Mouse (Mus musculus) kidney, embryonic 15.5 days (tissue): ENCODE measurements at regions not wholly inside any gene's neighbourhood (a gene's known extent, or its start where the extent isn't known, plus 50 kb on each side); places are given as distances from the start of the nearest gene placed in this dataset.

Experiments used
- ATAC-seq: fragments of 200-750 bp; cut with Nextera tagmentation; replicated peaks from 2 replicates; pipeline ENCODE4 v1.8.0; 2017; ENCODE audit warnings: moderate TSS enrichment; ENCODE audit not compliant: low FRiP score
- H3K27ac ChIP-seq: fragments of 300-500 bp; sonication (generic); 2 replicates; pipeline ENCODE4 v1.5.1; 2015; ENCODE audit warnings: mild to moderate bottlenecking, inconsistent platforms
- H3K27me3 ChIP-seq: fragments of 300-500 bp; sonication (generic); 2 replicates; pipeline ENCODE4 v1.6.1; 2015; ENCODE audit warnings: inconsistent platforms
- H3K36me3 ChIP-seq: fragments of 300-500 bp; sonication (generic); 2 replicates; pipeline ENCODE4 v1.6.1; 2015; ENCODE audit warnings: inconsistent platforms
- H3K4me1 ChIP-seq: fragments of 300-500 bp; sonication (generic); 2 replicates; pipeline ENCODE4 v1.6.1; 2015; ENCODE audit warnings: inconsistent platforms
- H3K4me2 ChIP-seq: fragments of 300-500 bp; sonication (generic); 2 replicates; pipeline ENCODE4 v1.6.1; 2015; ENCODE audit warnings: moderate library complexity, mild to moderate bottlenecking, inconsistent platforms
- H3K4me3 ChIP-seq: fragments of 300-500 bp; sonication (generic); replicated peaks from 2 replicates; pipeline ENCODE4 v1.5.1; 2015; ENCODE audit warnings: mild to moderate bottlenecking, inconsistent platforms
- H3K9ac ChIP-seq: fragments of 300-500 bp; sonication (generic); 2 replicates; pipeline ENCODE4 v1.6.1; 2015; ENCODE audit warnings: mild to moderate bottlenecking, inconsistent platforms
- H3K9me3 ChIP-seq: fragments of 300-500 bp; sonication (generic); replicated peaks from 2 replicates; pipeline ENCODE4 v1.6.1; 2016; ENCODE audit warnings: inconsistent platforms
- WGBS: fragments of 180-500 bp; shearing (Covaris S2); methylation state at CpG from one replicate; pipeline ENCODE4 v1.1.7; 2015; ENCODE audit warnings: mixed read lengths; 5-methylcytosine and 5-hydroxymethylcytosine counted together

DNA sequence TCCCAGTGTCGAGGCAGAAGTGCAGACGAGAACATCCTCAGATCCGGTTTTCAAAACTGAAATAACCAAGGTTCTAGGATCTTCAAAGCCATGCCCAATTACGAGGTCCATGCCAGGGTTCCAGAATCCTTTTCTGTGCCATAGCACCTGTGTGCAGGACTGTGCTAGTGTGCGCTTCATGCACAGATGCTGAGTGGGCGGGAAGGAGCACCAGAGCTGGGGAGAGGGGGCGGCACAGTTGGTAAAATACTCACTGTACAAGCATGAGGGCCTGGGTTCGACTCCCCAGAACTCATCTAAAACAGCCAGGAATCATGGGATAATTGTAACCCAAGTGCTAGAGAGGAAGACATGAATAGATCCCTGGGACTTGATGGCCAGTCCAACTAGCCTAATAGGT, 108.4 kb upstream of the Dio3 start:
- H3K9me3 ChIP-seq, result no peaks in the 10 kb centered on the region
- no peak overlapping the region for H3K4me2 ChIP-seq
- no peak overlapping the region for H3K9ac ChIP-seq
- WGBS, result 88% methylated on average over 8 of the region's 8 CpGs
- no peak for ATAC-seq
- H3K36me3 ChIP-seq, result no peaks in the 10 kb centered on the region
- no peak overlapping the region for H3K27ac ChIP-seq
- 0 out of 2 replicates have a peak, but pooled peaks cover 6% of the 10 kb centered on the region for H3K4me1 ChIP-seq
- no peak overlapping the region for H3K4me3 ChIP-seq
- H3K27me3 ChIP-seq, result no peaks in the 10 kb centered on the region

DNA sequence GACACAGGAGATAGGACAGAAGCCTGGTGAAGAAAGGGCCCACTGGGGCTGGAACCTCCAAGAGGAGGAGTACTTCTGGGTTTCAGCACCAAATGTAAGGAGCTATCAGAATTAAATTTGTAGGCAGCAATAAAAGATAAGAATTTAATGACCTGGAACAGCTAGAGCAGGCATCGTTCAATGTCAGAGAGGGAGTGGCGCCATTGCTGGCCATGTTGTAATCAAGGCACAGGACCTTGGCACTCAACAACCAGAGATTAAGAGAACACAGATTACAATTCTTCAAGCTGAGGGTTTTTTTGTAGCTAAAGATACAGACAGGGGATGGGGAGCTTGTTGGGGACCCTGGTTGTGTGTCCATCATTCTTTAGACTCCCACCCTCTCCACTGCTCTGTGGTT, 101.0 kb upstream of the Dio3 start:
- Histone ChIP-seq H3K9ac (no peak overlapping the region), H3K9me3 (no peaks in the 10 kb centered on the region; the same call in 1 of the 2 replicates), H3K36me3 (no peaks in the 10 kb centered on the region), H3K4me2 (no peak overlapping the region), H3K4me1 (no peaks in the 10 kb centered on the region), H3K27ac (no peak overlapping the region), H3K27me3 (no peaks in the 10 kb centered on the region), H3K4me3 (no peak overlapping the region)
- WGBS, result 65% methylated on average over 2 of the region's 2 CpGs
- ATAC-seq, result no peak

DNA sequence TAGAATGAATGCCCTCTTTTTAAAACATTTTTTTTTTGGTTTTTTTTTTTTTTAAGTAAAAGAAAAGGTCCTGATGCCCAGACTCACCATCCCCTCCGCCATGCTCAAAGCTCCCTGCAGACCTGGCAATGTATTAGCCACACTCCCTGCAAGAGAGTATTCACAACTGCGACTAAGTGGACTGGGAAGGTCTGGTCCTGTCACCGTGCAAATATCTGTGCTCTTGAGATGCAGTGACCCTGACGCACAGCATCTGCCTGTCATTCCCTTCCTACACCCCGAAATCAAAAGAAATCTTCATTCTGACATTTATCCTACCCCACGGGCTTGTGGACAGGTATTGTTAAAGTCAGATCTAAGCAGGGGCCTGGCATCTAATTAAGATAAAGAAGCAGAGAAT, 95.4 kb upstream of the Dio3 start:
- Histone ChIP-seq H3K36me3 (no peaks in the 10 kb centered on the region), H3K27me3 (peaks cover 50% of the 10 kb centered on the region), H3K9me3 (no peaks in the 10 kb centered on the region; the same call in 1 of the 2 replicates), H3K4me3 (no peak overlapping the region), H3K9ac (no peak overlapping the region), H3K4me1 (peaks cover 15% of the 10 kb centered on the region), H3K27ac (no peak overlapping the region), H3K4me2 (no peak overlapping the region)
- WGBS, result 71% methylated on average over 6 of the region's 6 CpGs
- ATAC-seq, result no peak

DNA sequence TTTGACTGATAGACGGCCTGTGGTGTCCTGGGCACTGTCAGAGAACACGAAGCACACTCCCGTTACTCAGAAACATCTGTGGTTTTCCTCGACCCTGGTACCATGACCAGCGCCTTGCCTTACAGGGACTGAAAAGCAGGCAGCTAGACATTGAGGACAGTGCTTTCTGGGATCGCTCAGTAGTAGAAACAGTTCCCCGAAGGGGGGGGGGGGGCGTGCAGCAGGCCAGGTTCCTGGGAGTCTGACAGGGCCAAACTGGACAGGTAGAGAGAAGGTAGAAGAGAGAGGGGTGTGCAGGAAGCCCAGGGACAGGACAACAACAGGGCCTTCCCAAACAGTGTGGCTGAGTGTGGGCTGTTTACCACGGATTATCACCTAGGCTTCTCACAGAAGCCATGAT, 93.5 kb upstream of the Dio3 start:
- no peak overlapping the region for H3K4me3 ChIP-seq
- H3K9ac ChIP-seq, result no peak overlapping the region
- H3K9me3 ChIP-seq, result no peaks in the 10 kb centered on the region
- H3K4me1 ChIP-seq, result peaks cover 25% of the 10 kb centered on the region
- H3K27me3 ChIP-seq, result peaks cover 66% of the 10 kb centered on the region
- H3K27ac ChIP-seq, result no peak overlapping the region
- no peak for ATAC-seq
- no peaks in the 10 kb centered on the region for H3K36me3 ChIP-seq
- WGBS, result 55% methylated on average over 9 of the region's 9 CpGs
- no peak overlapping the region for H3K4me2 ChIP-seq

DNA sequence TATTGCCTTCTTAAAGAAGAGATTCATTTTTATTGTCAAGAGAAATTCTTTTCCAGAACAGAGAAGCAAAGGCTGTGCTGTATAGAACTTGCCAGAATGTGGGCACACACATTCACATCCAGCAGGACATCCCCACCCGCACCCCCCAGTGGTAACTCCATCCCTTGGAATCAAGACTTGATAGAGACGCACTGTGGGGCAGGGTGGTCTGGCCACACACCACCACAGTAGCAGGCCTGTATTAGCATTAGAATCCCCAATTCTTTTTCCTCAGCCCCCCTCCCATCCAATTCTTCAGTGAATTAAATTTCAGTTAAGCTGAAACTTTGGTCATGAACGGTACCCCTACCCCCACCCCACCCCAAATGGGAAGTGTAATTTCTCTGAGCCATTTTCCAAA, 92.5 kb upstream of the Dio3 start:
- Histone ChIP-seq H3K36me3 (no peaks in the 10 kb centered on the region), H3K27me3 (peaks cover 76% of the 10 kb centered on the region), H3K4me3 (no peak overlapping the region), H3K9me3 (no peaks in the 10 kb centered on the region), H3K4me2 (no peak overlapping the region), H3K27ac (no peak overlapping the region), H3K4me1 (peaks cover 25% of the 10 kb centered on the region), H3K9ac (no peak overlapping the region)
- ATAC-seq, result no peak
- 45% methylated on average over 3 of the region's 3 CpGs for WGBS

DNA sequence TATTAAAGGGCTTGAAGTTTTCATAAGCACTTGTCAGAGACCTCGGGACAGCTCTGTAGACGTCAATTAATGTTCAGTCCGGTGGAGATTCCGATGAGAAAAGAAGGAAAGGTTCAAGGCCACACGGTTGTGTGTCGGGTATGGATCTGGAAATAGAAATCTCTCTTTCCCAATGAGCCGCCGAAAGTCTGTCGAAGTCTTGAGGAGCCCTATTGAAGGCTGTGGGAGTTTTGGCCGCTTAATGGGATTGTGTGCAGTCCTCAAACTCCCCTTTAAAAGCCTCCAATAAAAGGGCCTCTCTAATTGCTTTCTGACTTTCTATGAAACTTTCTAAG, 92.0 kb upstream of the Dio3 start:
- H3K9me3 ChIP-seq, result no peaks in the 10 kb centered on the region
- no peak overlapping the region for H3K27ac ChIP-seq
- H3K4me2 ChIP-seq, result no peak overlapping the region
- H3K9ac ChIP-seq, result no peak overlapping the region
- WGBS, result 18% methylated on average over 10 of the region's 10 CpGs
- H3K4me3 ChIP-seq, result no peak overlapping the region
- peaks cover 81% of the 10 kb centered on the region for H3K27me3 ChIP-seq
- no peaks in the 10 kb centered on the region for H3K36me3 ChIP-seq
- peaks cover 25% of the 10 kb centered on the region for H3K4me1 ChIP-seq
- ATAC-seq, result no peak

DNA sequence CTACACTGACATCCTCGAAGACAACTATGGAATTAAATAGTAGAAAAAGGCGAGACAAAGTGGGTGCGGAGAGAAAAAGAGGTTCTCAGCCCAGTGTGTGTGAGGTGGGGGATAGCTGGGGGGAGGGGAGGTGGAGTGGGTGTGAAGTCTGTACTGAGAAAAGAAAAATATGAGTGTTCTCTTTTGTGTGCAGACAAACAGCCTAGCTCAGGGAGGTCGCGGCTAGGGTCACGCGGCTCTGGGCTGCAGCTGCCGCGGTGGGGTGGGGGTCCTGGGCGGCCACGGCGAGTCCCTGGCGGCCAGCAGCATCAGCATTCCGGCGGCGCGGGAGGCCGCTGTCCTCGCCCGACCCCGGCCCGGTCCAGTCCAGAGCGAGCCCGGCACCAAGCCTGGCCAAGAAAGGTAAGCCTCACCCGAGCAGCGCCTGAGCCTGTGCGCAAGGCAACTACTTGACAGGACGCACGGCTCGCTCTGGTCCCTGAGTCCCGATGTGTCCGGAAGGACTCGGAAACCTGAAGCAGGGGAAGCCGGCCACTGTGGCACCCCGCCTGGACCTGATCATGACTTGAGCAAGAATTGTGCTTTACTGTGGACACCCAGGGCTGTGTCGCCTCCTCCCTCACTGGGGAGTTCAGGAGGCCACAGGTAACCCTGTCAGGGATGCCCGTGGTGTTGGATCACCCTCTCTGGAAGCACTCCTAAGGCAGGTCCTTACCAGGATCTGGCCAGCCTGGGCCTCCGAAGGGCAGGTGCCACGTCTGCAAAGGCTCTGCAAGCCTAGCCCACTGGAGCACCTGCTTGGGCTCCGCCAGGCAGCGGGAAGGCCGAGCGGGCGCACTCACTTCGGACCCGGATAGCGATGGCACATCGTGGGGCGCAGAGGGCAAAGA, 91.4 kb upstream of the Dio3 start:
- H3K4me1 ChIP-seq, result peaks cover 25% of the 10 kb centered on the region
- ATAC-seq, result peak; percentile 58
- no peaks in the 10 kb centered on the region for H3K9me3 ChIP-seq
- H3K27ac ChIP-seq, result no peak overlapping the region
- peak overlapping the region; percentile 56 for H3K4me2 ChIP-seq
- no peaks in the 10 kb centered on the region for H3K36me3 ChIP-seq
- H3K4me3 ChIP-seq, result peak overlapping the region; percentile 33
- 2% methylated on average over 49 of the region's 49 CpGs for WGBS
- no peak overlapping the region for H3K9ac ChIP-seq
- peaks cover 87% of the 10 kb centered on the region for H3K27me3 ChIP-seq

DNA sequence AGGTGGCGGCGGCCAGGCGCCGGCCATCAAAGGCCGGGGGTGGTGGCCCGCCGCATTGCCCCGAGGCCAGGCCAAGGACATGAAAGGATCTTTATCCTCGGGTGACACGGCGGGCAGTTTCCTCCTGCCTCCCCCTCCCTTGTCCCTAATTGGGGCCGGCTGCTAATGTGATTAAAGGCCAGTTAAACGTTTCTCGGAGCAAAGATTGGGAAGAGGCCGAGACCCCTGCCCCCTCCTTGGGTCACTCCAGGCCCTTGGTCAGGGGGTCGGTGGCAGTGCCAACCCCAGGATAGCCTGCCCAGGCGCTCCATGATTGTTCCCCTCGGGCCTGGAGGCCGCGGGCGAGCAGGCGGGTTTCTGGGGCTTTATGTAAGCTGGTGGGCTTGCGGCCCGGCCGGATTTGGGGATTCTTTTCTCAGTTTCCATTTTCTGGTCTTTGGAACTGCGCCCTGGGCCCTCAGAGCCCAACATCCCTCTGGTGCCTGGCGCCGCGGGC, 90.7 kb upstream of the Dio3 start:
- peak overlapping the region; percentile 56 for H3K4me2 ChIP-seq
- 2% methylated on average over 29 of the region's 29 CpGs for WGBS
- H3K27ac ChIP-seq, result no peak overlapping the region
- no peak overlapping the region for H3K9ac ChIP-seq
- H3K9me3 ChIP-seq, result no peaks in the 10 kb centered on the region
- H3K36me3 ChIP-seq, result no peaks in the 10 kb centered on the region
- peaks cover 25% of the 10 kb centered on the region for H3K4me1 ChIP-seq
- H3K4me3 ChIP-seq, result peak overlapping the region; percentile 33
- peaks cover 89% of the 10 kb centered on the region for H3K27me3 ChIP-seq
- ATAC-seq, result no peak

DNA sequence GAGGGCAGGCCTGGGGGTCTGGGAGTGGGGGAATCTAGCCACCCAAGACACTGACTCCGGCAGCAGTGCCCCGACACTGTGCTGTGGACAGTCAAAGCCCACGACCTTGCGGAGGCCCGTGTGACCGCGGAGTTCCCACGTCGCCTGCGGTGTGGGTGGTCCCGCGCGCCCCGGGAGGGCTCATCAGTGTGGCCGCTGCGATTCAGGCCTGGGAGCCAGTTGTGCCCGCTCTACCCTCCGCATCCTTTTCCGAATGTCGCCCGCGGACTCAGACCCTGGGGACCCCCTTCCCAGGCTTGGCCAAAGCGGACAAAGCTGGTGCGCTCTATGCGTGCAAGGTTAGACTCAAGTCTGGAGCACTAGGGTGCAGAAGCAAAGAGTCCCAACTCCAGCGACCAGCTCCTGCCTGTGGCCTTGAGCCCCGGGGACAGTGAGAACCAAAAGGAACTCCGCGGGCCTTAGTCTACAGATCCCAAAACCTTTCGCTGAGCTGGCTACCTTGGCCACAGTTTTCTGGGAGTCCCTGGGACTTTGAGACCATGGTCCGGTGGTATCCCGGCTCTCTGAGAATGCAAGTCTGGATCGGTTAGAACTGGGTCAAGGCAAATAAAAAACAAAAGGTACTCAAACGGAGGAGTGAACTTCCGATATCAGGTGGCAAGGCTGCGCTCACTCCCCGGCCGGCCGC, 90.1 kb upstream of the Dio3 start:
- 1% methylated on average over 39 of the region's 39 CpGs for WGBS
- no peak overlapping the region for H3K27ac ChIP-seq
- ATAC-seq, result 0 out of 2 replicates have a peak, but pooled peaks have one; percentile 16
- no peaks in the 10 kb centered on the region for H3K9me3 ChIP-seq
- H3K36me3 ChIP-seq, result no peaks in the 10 kb centered on the region
- H3K4me2 ChIP-seq, result peak overlapping the region; percentile 56
- H3K4me3 ChIP-seq, result peak overlapping the region; percentile 33
- H3K27me3 ChIP-seq, result peaks cover 88% of the 10 kb centered on the region
- H3K9ac ChIP-seq, result no peak overlapping the region
- H3K4me1 ChIP-seq, result peaks cover 25% of the 10 kb centered on the region

DNA sequence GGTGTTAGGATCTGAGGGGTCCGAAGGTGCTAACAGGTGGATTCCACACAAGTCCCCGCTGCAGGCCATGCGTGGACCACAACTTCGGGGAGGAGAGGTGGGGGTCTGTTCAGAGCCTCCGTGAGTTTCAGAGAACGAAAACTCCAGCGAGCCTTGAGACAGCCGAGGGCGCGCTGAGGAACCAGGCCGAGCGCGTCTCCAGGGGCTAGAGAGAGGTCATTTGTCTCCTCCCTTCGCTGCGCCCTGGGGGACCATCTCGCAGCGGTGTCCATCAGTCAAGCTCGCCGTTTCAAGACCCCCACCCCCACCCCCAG, 89.6 kb upstream of the Dio3 start:
- Histone ChIP-seq H3K4me3 (peak overlapping the region; percentile 33), H3K4me1 (peaks cover 25% of the 10 kb centered on the region), H3K36me3 (no peaks in the 10 kb centered on the region), H3K9ac (no peak overlapping the region), H3K27ac (no peak overlapping the region), H3K4me2 (peak overlapping the region; percentile 56), H3K27me3 (peaks cover 83% of the 10 kb centered on the region), H3K9me3 (no peaks in the 10 kb centered on the region)
- 0 out of 2 replicates have a peak, but pooled peaks have one; percentile 37 for ATAC-seq
- under 1% methylated on average over 19 of the region's 19 CpGs for WGBS

DNA sequence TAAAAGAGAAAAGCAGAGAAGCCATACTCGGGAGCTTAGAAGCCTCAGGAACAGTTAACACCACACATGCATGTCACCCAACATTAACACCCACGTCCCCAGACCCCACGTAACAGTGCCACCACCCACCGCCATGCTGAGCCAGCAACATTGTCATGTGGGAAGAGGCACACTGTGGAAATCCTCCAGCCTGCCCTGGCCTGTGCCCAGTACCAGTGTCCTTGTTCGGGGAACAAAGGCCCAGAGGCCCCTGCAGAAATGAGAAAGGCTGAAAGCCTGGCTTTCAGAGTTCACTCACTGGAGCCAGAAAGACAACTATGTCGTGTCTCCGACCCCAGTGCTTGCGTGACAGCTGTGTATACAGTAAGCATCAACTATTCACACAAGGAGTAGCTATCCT, 86.7 kb upstream of the Dio3 start:
- no peak overlapping the region for H3K27ac ChIP-seq
- ATAC-seq, result no peak
- no peak overlapping the region for H3K9ac ChIP-seq
- H3K4me3 ChIP-seq, result no peak overlapping the region
- peaks cover 55% of the 10 kb centered on the region for H3K27me3 ChIP-seq
- no peak overlapping the region for H3K4me2 ChIP-seq
- no peaks in the 10 kb centered on the region for H3K36me3 ChIP-seq
- WGBS, result 83% methylated on average over 8 of the region's 8 CpGs
- H3K9me3 ChIP-seq, result no peaks in the 10 kb centered on the region
- peaks cover 23% of the 10 kb centered on the region for H3K4me1 ChIP-seq

DNA sequence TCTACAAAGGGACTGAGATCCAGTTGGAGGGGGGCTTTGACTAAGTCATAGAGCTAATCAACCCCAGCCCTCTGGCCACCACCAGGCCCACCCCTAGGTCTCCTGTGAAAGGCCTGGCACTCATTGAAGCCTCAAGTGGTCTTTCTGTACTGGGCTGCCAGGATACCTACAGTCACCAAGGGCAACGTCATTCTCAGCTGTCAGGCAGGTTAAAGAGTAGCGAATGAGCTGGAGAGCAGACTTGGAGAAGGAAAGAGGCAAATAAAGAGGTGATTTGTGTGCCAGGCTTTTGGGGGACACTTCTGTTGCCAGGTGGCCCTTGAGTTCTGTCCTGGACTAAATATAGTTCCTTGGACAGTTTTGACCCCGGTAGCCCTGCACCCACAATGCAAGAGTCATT, 81.5 kb upstream of the Dio3 start:
- no peak for ATAC-seq
- no peak overlapping the region for H3K27ac ChIP-seq
- H3K36me3 ChIP-seq, result no peaks in the 10 kb centered on the region
- no peak overlapping the region for H3K4me2 ChIP-seq
- H3K27me3 ChIP-seq, result peaks cover 8% of the 10 kb centered on the region
- no peaks in the 10 kb centered on the region for H3K4me1 ChIP-seq
- H3K9ac ChIP-seq, result no peak overlapping the region
- no peaks in the 10 kb centered on the region for H3K9me3 ChIP-seq
- no peak overlapping the region for H3K4me3 ChIP-seq
- WGBS, result 88% methylated on average over 3 of the region's 3 CpGs
